Mouse (Mus musculus) cerebellum, adult (tissue): ENCODE measurements around the gene Efcab5.

Source experiments
- ATAC-seq: cut with Nextera tagmentation; 2 replicates; pipeline ENCODE4 v1.9.2; 2017; ENCODE audit warnings: mild to moderate bottlenecking, moderate library complexity, mixed read lengths; ENCODE audit not compliant: insufficient number of reproducible peaks, low FRiP score, low TSS enrichment

Efcab5 gene

DNA sequence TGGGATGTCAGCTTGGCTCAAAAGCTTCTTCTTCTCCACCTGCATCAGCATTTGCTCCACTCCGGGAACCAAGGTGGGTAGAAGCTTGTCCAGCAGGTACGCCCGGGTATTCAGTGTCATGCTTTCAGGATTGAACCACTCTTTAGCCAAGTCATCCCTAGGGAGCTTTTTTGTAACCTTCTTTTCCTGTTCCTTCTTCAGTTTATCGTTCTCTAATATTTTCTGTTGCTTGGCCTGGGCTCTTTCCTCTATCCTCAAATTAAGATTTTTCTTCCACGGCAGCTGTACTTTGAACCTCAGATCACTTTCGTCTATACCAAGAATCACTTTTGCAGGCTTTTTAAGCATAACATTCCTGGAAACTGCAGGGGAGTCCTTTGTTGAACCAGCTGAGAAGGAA lies at the start of gene Efcab5:
TSS of gene Efcab5 (minus strand) at position 101 of the 400 bp plus-strand sequence.
- ATAC-seq = no peak

DNA sequence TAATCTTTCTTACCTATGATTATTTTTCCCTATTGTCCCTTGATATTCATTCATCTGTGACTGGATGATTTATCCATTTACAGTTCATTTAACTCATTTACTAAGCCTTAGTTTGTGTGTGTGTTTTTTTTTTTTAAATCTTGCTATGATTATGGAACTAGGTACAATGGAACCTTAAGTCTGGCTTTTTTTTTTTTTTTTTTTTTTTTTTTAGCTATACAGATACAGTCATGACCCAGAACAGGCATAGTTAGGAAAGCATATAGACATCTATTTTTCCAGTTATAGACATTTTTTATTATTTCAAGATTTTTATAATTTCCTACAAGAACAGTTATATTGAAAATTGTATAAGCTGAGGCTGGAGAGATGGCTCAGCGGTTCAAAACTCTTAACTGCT lies 46.5 kb upstream of the Efcab5 start:
- ATAC-seq = no peak

DNA sequence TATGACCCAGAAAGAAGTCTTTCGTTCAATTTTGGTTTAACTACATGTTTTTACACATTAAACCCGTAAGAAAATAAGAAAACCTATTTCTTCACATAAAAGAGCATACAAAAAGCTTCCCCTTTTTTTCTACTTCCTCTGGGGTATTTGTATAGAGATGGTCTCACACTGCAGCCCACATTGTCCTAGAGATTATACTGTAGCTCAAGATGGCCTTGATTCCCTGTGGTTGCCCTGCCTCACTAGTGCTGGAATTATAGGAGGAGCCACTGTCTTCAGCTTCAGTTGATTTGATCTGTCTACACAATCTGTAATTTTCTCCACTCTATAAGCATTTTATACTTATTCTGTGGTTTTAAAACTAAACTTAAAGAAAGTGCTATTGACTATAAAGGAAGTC lies 42.7 kb upstream of the Efcab5 start:
- ATAC-seq = no peak

DNA sequence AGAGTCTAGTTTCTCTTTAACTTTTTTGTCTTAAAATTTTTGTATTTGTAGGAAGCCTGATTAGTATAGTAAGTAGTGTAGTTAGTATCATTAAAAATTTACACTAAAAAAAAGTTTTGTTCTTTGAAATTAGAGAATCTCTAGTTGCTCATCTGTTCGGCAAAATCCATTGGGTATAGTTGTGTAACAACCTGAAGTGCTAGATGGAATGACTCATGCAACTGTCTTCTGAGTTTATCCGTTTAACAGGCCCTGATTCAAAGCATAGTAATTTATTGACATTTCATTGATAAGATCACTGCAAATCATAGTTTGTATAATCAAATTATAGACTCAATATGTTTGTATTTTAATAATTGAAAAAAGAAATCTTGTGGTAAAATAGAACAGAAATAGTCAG lies 42.0 kb upstream of the Efcab5 start:
- no peak for ATAC-seq

DNA sequence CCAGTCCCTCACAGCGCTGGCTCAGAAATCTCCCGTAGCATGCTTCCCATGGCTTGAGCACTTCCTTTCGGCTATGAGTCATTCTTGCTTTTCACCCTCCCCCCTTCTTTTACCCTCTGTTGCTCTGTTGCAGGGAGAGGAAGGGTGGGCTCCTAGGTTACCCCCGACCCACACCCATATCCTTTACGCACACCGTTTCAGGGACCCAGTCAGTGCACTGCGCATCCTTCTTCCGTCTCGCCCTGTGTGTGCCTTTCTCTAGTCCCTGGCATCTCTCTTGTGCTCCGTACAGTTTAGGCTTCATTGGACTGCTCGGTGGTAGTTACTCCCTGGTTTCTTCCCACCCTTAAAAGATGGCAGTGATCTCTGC lies 28.0 kb upstream of the Efcab5 start:
- ATAC-seq = peak; percentile 65; the same call in 1 of the 2 replicates

DNA sequence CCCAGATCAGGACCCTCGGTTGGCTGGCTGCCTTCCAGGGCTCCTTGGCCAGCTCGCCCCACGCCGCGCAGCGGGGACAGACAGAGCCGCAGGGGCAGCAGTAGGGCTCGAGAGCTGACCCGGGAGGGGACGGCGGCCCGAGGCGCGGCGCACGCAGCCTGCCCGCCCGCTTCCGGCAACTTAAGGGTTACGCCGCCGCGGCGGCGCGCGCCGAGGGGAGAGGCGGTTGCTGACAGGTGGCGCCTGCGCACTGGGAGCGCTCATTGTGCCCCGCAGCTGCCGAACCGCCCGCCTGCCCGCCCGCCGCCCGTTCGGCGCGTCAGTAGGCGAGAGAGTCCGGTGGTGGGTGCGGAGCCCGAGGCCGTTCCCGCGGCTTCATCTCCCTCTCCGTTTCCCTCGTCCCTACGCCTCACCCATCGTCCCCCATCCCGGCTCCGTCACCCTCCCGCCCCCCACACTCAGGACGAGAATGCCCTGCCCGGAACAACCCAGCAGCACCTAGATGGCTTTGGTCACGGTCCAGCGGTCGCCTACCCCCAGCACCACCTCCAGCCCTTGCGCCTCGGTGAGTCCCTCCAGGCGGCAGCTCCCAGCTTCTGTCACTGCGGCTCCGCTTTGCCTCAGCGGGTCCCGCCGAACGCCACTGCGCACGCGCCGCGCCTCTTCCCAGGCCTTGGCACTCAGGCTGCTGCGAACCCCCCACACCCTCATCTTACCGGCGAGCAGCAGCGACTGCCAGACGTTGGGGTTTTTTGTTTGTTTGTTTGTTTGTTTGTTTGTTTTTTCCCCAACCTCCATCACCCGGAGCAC lies 27.4 kb upstream of the Efcab5 start, which contains the start of gene Ssh2:
TSS of gene Ssh2 (plus strand) at position 337 of the 810 bp plus-strand sequence.
- ATAC-seq = peak; percentile 82

DNA sequence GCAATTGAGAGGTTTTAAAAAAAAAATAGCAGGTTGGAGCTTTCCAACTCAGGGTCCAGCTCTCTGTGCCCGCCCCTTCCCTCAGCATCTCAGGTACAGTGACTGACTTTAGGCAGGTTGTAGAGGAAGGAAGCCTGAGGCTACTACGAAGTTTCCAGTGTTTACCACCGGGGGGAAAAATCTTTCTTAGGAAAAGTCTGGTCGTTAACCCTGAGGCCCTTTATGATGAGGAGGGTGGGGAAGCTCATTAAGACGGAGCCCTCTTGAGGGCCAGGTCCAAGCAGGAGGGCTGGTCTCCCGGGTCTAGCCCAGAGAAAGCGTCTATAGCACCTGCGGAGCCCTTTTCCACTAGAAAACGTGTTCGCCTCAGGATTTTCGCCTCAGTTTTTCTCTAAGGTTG lies 26.7 kb upstream of the Efcab5 start:
- ATAC-seq = 0 out of 2 replicates have a peak, but pooled peaks have one; percentile 16

DNA sequence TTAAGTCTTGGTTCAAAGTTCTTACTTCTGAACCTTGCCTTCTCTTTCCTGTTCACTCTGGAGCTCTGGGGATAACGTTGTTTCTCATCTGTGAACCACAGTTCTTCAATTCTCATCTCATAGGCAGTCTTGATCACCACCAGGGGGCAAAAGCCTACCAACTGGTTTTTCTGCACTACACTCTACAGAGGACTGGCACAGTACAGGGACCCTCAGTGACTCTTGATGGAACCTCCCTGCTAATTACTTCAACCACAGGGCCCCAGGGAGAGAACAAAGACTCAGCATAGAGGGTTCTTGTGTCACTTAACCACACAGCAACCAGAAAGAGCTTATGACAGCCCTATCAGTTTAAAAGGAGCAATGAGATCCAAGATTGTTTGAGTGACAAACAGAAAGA lies 26.0 kb upstream of the Efcab5 start:
- no peak for ATAC-seq

DNA sequence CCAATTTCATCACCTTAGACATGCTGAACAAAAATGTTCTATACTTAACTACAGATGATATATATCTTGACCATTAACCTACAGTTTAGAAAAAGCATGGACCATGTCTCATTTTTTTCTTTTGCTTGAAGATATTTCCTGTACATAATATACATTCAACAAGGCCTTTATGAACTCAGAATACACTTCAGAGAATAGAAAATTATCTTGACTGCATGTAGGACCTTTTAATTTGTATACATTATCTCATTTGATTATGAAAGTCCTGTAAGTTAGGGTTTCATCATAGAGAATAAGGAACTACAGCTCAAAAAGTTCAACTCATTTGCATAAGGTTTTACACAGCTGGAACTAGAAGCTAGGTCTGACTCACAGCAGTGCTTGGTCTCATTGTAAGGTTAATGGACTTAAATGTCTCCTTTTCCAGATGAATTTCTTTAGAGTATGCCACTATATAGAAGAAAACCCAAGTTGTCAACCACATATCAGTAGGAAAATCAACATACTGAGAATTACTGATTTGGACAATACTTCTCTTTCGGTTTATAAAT lies 25.4 kb upstream of the Efcab5 start:
- ATAC-seq = no peak

DNA sequence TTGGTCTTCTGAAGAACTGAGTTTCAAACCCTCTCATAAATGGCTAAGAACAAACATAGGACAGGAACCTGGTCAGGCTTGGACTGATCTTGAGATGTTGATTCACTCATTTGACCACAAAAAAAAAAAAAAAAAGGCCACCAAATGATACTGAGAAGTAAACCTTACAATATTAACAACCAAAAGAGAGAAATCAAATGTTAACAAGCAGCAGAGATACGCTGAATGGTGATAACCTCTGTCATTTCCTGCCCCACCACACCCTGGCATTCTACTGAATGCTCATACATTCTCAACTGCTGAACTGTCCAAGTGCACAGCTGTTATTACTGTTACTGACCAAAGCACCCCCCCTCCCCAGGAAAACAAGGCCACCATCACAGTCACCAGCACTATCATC lies 11.9 kb upstream of the Efcab5 start:
- no peak for ATAC-seq

DNA sequence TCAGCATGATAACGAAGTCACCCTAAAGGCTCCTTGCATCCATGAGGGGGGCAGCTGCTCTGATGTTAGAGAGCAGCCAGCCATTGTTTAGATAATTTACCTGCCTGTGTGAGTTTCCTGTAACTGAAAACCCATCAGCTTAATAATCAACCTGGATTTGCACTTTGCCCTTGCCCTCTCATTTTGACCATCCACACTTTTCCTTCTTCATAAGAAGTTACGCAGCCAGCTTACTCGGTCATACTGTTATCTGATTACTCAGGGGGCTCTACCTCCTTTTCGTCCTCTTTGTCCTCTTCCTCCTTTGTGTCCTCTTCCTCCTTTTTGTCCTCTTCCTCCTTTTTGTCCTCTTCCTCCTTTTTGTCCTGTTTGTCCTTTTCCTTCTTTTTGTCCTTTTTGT lies 10.9 kb upstream of the Efcab5 start:
- ATAC-seq = no peak

DNA sequence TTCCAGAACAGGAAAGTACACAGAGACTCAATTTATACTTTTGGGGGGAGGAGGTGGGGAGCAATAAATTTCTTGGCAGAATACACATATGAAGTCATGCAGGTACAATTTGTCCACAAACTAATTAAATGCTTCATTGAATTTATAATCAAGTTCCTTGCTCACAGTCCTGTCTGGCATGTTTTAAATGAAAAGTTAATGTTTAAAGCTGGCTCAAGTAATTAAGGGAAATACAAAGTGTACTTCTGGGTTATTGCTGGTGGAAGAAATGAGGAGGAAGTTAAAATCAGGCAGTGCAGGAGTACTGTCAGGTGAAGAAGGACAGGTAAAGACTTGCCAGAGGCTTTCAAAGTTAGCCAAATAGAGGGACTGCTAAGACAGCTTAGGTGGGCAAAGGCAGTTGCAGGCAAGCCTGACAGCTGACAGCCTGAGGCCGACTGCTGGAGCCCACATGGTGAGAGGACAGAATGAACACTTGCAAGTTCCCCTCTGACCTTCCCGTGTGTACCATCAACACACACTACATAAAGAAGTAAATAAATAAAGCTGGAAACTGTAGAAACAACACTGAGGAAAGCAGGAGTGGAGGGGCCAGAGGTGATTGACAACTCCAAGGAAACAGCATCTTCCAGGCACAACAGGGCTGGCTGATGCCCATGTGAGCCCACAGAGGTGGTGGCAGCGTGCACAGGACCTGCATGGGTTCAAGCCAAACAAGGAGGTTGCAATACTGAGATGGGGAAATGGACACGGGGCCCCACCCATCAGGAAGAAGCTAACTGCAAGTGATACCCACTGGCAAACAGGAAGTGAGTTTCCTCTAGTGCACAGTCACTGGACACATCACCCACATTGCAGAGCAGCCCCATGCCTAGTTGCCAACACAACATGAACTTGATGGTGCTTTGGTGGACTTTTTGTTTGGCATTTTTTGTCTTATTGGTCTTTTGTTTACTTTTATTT lies 7.7 kb upstream of the Efcab5 start:
- ATAC-seq = no peak

DNA sequence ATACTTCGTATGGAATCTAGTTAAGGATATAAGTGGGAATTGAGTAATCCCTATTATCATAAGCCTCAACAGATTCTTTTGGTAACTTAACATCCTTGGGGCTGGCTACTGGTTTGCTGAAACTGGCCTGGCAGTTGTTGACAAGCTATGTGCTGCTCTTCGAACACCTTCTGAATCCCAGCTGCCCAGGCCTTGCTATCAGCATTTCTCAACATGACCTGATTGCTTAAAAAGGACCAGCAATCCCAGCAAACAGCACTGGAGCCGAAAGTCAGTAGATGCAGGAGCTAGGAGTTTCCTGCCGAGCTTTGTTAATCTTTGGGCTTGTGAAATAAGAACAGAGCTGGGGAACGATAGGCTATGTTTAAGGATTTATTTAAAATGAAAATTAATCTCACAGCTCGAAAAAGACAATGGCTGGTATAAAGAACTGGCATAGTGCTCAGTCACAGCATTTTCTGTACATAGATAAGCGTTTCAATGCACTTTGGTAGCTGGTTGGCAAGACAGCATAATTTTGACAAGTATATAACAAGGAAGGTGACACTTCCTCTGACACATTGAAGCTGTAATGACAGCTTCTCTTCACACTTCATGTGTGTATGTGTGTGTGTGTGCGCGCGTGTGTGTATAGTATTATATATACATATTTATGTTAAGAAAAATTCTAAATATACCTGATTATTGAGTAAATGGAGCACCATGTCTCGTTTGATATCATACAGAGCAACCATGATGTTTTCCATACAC lies 6.8 kb upstream of the Efcab5 start:
- ATAC-seq = no peak

DNA sequence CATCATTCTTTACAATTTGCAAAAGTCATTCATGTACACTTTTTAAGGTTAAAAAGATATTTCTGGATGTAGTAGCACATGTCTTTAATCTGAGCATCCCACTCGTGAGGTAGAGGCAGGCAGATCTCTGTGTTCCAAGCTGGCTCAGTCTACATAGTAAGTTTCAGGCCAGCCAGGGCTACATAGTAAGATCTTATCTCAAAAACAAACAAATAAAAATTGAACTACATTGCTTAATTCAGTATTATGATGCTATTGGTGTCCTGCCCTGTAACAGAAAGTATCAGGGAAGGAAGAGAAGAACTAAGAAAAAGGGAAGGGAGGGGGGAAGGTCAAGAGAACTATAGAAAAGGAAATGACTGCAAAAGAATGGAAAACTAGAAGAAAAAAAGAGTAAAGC lies 6.0 kb upstream of the Efcab5 start:
- no peak for ATAC-seq

DNA sequence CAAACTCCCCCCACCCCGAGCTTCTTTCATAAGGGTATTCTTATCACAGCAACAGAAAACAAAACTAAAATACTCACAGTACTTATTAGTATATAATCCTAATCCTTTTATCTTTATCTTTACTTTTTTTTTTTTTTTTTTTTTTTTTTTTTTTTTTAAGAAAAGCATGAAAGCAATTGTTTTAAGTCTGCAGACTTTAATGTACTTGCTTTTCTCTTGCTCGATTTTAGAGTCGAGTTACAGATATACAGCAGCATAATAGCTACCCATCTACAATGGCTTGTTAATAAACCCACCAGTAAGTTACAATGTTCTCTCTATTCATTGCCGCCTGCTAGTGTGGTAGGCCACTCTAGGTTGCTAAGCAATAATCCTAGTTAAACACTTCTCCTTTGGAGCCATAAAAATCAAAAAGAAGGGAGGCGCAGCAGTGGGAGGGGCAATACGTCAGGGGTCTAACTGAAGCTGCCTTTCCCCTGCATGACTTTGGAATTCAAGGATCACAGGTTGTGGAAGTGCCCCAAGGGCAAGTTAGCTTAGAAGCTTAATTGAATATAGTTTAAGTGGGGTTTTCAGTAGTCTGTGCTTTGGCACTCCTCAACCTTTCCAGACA lies 5.3 kb upstream of the Efcab5 start:
- no peak for ATAC-seq

DNA sequence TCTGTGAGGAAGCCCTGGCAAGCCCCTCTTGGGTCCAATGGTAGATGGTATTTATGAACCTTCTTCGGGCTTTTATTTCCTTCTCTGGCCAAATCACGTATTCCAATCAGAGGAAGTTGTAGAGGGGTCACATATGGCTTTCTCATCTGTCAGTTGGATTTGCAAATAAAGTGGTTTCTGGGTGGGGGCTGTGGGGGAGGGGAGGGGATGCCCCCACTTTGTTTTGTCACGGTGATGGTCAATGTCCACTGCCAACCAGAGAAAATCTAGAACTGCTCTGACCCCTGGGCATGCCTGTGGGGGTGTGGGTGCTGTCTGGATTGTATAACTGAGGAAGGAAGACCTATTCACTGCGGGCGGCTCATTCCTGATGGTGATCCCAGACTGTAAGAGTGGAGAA lies 4.6 kb upstream of the Efcab5 start:
- ATAC-seq = no peak

DNA sequence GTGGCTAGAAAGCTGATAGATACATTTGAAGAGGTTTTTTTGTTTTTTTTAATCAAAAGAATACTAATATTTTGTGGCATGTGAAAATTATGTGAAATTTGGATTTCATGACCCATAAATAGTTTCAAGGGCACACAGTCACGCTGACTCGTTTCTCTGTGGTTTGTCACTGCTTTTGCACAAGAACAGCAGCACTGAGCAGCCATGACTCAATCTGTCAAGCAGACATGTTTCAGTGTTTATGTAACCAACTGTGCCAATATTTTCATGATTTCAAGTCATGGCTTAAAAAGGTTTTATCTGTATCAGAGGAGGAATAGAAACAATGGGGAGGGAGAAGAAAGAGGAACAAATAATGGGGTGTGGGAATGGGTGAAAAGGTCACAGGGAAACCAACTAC lies 3.8 kb downstream of the Efcab5 start:
- no peak for ATAC-seq

DNA sequence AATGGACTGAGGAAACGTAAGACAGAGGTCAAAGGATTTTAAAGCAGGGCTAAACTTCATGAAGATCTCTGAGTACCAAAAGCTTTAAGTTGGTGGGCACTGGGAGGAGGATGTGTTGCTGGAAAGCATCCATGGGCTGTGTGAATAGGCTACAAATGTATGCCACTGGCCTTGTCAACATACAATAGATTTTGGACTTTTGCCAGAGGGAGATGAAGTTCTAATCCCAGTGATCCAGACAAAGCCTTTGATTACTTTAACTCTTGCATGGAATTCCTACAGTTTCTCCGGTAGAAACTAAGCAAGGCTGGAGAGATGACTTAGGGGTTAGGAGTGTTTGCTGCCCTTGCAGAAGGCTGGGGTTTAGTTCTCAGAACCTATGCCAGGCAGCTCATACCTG lies 6.2 kb downstream of the Efcab5 start:
- ATAC-seq = no peak

DNA sequence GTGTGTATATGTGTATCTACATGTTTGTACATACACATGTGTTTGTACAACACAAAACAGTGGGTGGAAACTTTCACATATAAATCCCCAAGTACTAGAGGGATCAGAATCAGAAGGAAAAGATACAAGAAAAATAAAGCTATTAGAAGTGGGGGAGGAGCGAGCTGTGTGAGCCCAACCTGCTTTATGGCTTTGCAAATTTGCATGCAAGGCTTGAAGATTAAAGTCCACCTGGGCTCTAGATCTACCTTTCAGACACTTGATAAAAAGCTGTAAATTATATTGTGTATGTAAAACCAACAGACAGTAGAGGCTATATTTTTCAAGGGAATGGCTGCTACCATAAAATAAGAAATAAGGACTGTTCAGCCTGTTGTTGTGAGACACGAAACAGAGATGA lies 6.7 kb downstream of the Efcab5 start:
- no peak for ATAC-seq

DNA sequence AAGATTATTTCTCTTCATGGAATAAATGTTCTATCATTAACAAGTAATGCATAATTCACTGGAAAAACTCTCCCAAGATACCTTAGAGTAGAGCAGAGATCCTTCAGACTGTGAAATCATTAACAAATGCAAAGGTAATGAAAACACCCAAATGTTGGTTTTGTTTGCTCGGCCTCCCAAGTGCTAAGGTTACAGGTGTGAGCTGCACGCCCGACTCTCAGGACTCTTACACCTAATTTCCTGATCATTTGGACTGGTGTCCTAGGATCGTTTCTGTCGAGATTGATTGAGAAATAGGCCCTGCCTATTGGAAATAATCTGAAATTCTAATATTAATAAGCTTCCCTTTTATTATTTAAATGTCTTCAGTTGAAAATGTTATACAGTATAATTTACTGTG lies 7.2 kb downstream of the Efcab5 start:
- no peak for ATAC-seq
